Mouse (Mus musculus): ENCODE measurements at regions not wholly inside any gene's neighbourhood (a gene's known extent, or its start where the extent isn't known, plus 50 kb on each side); places are given as distances from the start of the nearest gene placed in this dataset.

DNA sequence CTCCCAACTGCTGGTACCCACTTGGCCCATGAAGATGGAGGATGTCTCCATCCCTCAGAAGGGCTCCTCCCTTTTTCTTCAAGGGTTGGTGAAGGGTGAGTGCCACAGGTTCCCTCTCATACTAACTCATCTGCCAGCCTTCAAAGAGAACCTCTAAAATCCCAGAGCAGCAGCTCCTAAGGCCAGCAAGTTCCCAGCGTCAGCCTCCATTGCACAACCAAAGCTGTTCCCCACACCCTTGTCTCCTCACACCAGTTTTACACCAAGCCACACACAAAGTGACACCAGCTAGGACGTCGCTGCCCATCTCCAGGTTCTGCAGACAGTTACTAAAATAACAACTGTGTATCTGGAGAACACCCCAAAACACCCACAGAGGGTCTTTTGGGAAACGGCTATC, 198.9 kb upstream of the Sulf2 start:
- no peak for DNase-seq (ENCODE audit: low read depth)

GRCm38 (mm10) chr2:166353447-166354111, 198.1 kb upstream of the Sulf2 start:
- no peak for DNase-seq (ENCODE audit: low read depth)

DNA sequence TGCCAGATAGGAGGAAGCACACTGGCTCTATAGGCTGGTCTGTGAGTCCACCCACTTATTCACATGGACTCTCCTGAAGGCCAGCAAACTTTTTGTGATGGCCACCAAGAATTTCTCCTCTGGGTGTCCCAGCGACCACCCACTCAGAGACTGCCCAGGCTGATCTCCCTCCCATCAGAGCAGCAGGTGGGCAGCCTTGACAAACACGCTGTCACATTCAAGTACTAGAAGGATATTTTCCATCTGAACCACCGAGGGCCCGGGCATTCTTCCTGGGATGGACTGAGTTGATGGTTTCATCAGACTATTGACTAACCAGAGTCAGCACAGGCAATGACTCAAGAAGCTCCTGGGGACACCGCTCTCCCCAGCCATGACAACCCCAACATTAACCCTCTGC, 196.5 kb upstream of the Sulf2 start:
- DNase-seq (ENCODE audit: low read depth): no peak

DNA sequence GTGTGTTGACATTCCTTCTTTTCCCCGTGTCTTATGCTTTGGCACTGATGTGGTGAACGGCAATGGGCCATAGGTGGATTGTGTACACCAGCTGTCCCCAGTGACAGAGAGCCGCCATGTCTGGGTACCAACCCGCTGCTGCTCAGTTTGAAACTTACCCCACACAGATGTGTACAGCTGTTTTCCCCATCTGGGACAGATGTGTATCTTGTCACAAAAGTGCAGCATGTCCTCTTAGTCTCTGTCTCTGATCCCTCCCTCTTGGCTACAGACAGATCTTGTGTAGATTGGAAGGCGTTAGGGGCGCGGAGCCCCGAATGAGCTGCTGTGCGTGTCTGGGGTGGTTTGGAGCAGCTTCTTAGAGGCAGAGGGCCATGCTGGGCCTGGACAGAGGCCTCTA, 196.1 kb upstream of the Sulf2 start:
- no peak for DNase-seq (ENCODE audit: low read depth)

DNA sequence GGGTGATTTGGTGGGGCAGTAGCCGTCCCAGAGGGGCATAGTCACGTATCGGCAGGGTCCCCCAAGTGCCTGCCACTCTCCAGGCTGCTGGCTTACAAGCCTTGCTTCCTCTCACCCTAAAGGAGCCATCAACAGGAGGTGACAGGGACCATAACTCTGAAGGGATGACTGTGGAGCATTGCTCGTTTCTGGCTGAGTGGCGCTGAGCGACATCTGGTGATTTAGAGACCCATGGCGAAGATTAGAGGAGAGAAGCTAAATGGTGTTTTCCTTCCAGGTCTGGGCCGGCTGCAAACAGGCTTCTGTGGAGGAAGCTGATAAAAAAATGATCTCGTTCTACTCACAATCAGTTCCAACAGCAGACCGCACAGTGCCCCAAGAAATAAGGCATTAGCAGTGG, 193.2 kb upstream of the Sulf2 start:
- no peak for DNase-seq (ENCODE audit: low read depth)

DNA sequence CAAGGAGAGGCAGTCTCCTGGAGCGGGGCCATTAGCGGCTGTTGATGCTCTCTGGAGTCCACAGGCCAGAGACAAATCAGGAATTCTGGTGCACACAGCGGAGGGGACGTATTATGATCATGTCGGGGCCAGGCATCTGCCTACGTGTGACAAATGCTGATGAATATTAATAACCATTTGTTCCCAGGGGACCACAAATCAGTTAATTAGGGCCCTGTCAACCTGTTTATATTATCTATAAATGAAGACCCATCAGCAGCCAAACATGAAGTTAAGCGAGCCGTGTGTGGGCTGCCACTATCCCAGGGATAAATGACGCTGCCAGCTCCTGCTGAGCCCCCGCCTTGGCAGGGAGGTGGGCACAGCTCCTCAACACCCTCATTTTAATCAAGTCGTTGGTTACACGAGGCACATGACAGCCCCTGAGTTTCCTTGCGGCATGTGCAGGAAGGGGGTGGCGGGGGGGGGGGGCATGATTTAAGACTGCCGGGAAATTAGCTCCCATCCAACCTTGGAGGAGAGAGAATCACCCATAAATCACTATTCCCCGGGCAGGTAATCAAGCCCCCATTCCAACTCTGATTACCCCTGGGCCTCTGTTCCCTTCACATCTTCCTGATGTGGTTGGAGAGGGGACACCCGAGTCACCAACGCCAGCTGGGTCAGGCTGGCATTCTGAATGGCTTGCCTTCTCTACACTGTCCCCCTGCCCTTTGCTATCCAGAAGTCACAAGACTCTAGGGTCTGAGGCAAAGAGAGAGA, 191.1 kb upstream of the Sulf2 start:
- no peak for DNase-seq (ENCODE audit: low read depth)

GRCm38 (mm10) chr2:166343551-166344340, 188.3 kb upstream of the Sulf2 start:
- no peak for DNase-seq (ENCODE audit: low read depth)

DNA sequence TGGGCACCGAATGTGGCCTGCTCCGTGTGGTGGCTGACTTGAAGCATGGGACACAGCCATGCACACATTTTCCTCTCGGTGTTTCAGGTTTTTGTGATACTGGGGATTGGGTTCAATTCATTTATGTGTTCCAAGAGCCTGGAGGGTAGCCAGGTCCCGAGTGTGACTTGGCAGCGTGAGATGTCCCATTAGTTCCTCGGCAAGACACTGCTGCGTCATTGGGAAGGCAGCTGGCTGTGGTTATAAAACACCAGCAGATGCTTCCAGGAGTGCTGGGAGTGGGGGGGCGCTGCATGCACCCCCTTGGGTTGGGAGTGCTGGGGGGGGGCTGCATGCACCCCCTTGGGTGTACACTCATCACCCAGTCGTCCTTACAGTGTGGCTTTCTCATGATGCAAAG, 186.9 kb upstream of the Sulf2 start:
- DNase-seq (ENCODE audit: low read depth): no peak

GRCm38 (mm10) chr2:166340196-166340595, 184.7 kb upstream of the Sulf2 start:
- no peak for DNase-seq (ENCODE audit: low read depth)

DNA sequence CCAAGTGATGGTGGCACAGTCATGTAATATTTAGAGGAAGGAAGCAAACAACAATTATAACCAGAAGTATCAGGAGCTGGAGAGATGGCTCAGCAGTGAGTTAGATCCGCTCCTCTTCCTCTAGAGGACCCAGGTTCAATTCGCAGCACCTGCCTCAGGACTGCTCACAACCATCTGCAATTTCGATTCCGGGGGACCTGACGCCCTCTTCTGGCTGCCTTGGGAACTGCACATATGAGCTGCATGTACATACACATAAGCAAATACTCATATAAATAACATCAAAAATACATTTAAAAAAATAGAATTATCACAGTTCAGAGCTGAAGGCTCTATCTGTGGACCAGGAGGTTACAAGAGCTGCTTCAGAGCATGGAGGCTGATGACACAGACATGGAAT, 184.0 kb upstream of the Sulf2 start:
- DNase-seq (ENCODE audit: low read depth): no peak

DNA sequence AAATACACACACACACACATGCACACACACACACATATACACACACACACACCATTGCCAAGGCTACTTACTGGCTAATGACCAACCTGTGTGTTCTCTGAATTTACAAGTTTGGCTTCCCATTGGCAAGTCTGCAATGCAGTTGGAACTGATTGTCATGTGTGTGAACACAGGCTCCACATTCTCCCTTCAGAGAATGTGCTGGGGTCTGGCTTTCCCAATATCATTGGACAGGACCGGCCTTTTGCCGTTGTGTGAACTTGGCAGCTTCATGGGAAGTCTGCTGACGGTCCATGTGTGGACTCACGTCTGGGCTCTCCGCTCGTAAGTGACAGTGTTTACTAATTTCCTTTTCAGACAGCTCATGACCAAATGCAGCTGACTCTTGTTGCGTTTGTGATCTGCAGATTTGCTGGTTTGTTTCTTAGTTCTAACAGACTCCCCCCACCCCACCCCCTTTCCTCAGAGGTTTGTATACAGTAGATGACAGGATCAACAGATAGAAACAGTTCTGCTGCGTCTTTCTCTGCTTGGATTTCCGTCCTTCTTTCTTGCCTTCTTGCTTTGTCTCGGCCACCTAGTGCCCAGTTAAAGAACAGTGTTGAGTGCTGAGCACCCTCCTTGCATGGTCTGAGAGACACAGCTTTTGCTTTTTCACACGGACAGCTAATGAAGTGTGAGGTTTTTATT, 183.1 kb upstream of the Sulf2 start:
- no peak for DNase-seq (ENCODE audit: low read depth)

DNA sequence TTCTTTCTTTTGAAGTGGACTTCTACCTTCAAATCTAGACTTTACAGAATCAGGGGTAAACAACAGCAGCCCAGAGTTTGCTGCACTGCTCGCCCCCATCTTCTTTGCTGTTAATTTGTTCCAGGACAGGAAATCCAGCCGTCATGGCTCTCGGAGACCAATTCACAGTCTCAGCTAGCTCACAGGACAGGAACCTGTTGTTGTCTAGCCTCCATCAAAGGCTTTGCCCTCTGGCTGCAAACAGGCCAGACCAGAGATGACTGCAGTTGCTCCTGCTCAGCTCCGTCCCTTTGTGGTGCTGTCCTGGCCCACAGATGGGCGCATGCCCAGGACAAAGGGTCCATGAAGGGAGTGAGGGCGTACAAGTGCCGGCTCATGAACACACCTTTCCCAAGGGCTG, 182.2 kb upstream of the Sulf2 start:
- no peak for DNase-seq (ENCODE audit: low read depth)

DNA sequence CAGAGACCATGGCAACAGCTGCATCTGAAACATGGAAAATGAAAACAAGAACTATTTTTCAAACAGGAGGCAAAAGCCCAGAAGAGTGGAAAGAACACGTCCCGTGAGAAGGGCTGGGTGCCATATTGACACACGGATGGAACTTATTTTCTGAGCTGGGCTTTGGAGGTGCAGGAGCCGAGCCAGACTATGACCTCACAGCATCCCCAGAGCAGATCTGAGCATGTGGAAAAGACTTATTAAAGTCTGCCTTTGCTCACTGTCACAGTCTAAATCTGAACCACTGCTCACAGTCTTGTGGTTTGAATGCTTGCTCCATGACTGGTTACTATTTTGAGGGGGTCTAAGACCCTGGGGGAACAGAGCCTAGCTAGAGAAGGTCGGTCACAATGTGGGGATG, 180.2 kb upstream of the Sulf2 start:
- DNase-seq (ENCODE audit: low read depth): no peak

DNA sequence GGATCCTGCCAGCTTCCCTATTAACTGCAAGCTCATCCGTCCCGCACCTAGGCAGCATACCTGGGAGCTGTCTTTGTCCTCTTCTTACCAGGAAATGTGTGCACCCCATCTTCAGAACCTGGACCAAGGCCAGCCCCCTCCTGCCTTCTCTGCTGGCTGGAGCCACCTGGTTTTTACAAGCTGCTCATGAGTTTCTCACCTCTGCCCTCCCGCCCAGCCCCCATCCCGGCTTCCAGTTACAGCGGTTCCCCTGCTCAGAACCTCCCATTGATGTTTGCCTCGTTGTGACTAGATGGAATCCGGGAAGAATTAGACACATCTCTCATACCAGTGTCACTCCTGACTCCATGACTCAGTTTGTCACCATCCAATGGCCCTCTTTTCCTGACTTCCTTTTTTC, 179.1 kb upstream of the Sulf2 start:
- DNase-seq (ENCODE audit: low read depth): no peak

DNA sequence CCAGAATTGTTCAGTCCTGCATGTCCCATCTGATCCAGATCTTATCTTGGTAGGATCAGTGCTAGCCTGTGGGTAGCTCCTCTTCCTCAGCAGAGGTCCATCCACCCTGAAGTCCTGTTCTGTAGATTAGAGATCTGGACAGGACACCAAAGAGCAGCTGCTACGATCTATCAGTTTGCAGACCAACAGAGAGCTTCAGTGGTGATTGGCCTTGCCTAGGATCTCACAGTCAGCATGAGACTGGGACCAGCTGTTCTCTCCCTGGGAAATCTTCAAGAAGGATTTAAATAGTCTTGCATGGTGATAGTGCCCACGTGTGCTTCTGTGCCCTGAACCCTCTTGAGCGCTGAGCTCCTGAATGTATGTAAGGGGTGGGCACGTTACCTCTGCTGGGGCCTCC, 178.4 kb upstream of the Sulf2 start:
- no peak for DNase-seq (ENCODE audit: low read depth)

DNA sequence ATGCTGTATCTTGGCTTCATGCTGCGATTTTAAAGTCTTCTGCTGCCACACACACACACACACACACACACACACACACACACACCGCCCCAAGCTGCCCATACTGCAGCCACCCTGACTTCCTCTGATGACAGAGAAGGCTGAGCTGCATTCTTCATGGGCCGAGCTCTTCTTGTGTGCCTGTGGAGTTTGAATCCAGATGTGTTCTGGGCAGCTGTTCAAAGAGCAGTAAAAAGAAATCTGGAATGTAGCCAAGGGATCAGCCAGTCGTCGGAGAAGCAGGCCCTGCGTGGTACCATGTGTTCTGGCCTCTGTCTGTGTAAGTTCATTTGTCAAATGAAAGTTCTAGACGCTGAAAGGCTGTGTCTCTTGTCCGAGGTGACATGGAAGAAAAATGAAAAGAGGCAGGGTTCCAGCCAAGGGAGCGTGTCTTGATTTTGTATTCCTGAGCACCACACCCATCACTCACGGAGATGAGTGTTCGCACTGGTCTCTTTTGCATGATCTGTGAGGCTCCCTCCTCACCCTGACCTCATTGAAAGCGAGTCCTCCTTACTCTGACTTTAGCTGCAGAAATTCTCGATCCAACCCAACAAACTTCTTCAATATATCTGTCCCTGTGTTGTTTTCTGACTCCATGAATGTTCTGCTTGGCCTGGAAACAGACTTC, 177.4 kb upstream of the Sulf2 start:
- no peak for DNase-seq (ENCODE audit: low read depth)

GRCm38 (mm10) chr2:166331192-166331591, 175.7 kb upstream of the Sulf2 start:
- no peak for DNase-seq (ENCODE audit: low read depth)

GRCm38 (mm10) chr2:166330364-166330763, 174.9 kb upstream of the Sulf2 start:
- no peak for DNase-seq (ENCODE audit: low read depth)

GRCm38 (mm10) chr2:166329556-166330340, 174.3 kb upstream of the Sulf2 start:
- no peak for DNase-seq (ENCODE audit: low read depth)

DNA sequence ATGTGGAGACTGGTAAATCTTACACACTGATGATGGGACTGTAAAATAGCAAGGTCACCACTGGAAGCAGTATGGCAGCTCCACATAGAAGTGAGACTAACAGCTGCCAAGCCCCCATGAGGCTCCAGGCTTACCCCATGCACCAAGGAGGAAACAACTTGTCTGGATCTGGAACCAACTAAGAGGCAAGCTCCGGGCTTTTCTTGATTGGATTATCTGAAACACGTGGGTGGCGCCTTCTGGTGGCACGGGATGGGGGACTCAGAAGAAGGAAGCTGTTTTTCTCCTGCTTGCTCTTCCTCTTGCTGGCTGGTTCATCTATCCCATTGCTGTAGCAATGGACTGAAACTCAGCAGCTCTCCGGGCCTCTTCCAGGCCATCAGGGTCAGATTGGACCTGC, 171.5 kb upstream of the Sulf2 start:
- no peak for DNase-seq (ENCODE audit: low read depth)

DNA sequence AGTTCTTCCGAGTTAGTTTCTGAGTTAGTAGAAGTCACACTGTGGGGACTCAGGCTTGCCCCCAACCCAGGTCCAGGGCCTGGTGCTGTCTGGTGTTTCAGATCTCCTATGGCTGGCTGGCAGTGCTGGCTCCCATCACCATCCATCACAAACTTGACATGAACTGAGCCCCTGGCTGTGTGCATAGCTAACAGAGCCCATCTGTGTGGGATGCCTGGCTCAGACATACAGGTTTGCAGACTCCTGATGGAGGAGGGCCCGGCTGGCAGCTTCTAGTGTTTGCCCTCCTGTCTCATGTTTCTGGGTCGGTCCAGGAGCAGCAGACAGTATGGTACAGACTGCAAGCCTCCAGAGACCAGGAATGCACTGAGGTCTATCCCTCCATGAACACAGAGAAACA, 169.5 kb upstream of the Sulf2 start:
- no peak for DNase-seq (ENCODE audit: low read depth)
